Mouse (Mus musculus) stomach, postnatal 0 days (tissue): ENCODE measurements at regions not wholly inside any gene's neighbourhood (a gene's known extent, or its start where the extent isn't known, plus 50 kb on each side); places are given as distances from the start of the nearest gene placed in this dataset.

Source experiments
- CTCF ChIP-seq: IDR thresholded peaks from 2 replicates; pipeline ENCODE4 v1.5.1; 2016; ENCODE audit warnings: antibody characterized with exemption, low read depth, mild to moderate bottlenecking, moderate library complexity
- EP300 ChIP-seq: optimal IDR thresholded peaks from 2 replicates; pipeline ENCODE3; 2016; ENCODE audit warnings: antibody characterized with exemption

GRCm38 (mm10) chr3:134525795-134526194, 289.5 kb downstream of the Cxxc4 start:
- no peak for TF ChIP-seq CTCF
- no peak for TF ChIP-seq EP300
